27 mouse cellular contexts compared by ENCODE assay signal in the genomic region with DNA sequence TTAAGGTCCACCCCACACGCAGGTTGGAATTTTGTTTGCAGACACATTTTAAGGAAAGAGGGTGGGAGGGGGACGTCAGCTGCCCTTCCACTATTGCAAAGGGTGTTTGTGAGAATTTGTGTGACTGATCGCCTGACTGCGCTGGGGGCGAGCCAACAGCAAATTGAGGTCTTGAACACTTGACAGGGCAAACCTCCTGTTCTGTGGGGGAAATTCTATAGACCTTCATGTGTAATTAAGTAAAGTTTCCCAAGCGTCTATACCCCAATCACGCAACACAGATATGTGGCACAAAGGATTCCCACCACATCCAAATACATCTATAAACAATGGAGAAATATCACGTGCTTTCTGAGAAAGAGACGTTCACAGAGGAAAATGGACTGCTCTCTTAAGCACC.
DNase-seq lines count a peak whose midpoint lies in the region; ATAC-seq lines count a peak whose summit lies in the region.
"Had no signal": no experiment of that assay in that cellular context is flagged by ENCODE, and none has a peak within 500 bp of the region (broad histone marks: within the 10 kb centered on the region; RNA-seq: fewer than 3 reads in every experiment).

No protein-coding gene starts in this region.

- no peaks in the 10 kb centered on the region for H3K27me3 ChIP-seq in forebrain, embryonic 14.5 days (replicated peaks; ENCODE audit: control insufficient read depth, insufficient read depth, low read length)
- H3K27me3 ChIP-seq in forebrain, embryonic 11.5 days (ENCODE audit: control insufficient read depth, insufficient read depth, low read length), result peaks cover 9% of the 10 kb centered on the region
- peaks cover 3% of the 10 kb centered on the region for H3K27me3 ChIP-seq in midbrain, embryonic 11.5 days (ENCODE audit: control insufficient read depth, insufficient read depth, low read length)
- H3K27me3 ChIP-seq in midbrain, embryonic 13.5 days, result peaks cover 11% of the 10 kb centered on the region; the same call in 1 of the 2 replicates
- H3K27me3 ChIP-seq: CH12.LX; embryonic facial prominence, embryonic 13.5 days; embryonic facial prominence, embryonic 15.5 days; Patski had no signal

- H3K9me3 ChIP-seq in forebrain, embryonic 14.5 days (replicated peaks; ENCODE audit: control insufficient read depth, low read length), result no peaks in the 10 kb centered on the region
- no peaks in the 10 kb centered on the region for H3K9me3 ChIP-seq in forebrain, embryonic 11.5 days (ENCODE audit: control insufficient read depth, low read length)
- no peaks in the 10 kb centered on the region for H3K9me3 ChIP-seq in midbrain, embryonic 11.5 days (ENCODE audit: control insufficient read depth, low read length)
- no peaks in the 10 kb centered on the region for H3K9me3 ChIP-seq in midbrain, embryonic 13.5 days
- H3K9me3 ChIP-seq: embryonic facial prominence, embryonic 13.5 days; embryonic facial prominence, embryonic 15.5 days; forebrain, embryonic 13.5 days; G1E had no signal

- no peak overlapping the region for H3K4me2 ChIP-seq in forebrain, embryonic 14.5 days (ENCODE audit: low read length)
- H3K4me2 ChIP-seq in forebrain, embryonic 11.5 days (ENCODE audit: low read depth, low read length, severe bottlenecking), result no peak overlapping the region
- no peak overlapping the region for H3K4me2 ChIP-seq in midbrain, embryonic 11.5 days
- H3K4me2 ChIP-seq in midbrain, embryonic 13.5 days (replicated peaks), result no peak overlapping the region
- H3K4me2 ChIP-seq: embryonic facial prominence, embryonic 13.5 days; embryonic facial prominence, embryonic 15.5 days; forebrain, embryonic 13.5 days had no signal

- no peaks in the 10 kb centered on the region for H3K36me3 ChIP-seq in forebrain, embryonic 14.5 days (ENCODE audit: control insufficient read depth, insufficient read depth, low read length)
- H3K36me3 ChIP-seq in forebrain, embryonic 11.5 days (ENCODE audit: control insufficient read depth, insufficient read depth, low read length), result no peaks in the 10 kb centered on the region
- no peaks in the 10 kb centered on the region for H3K36me3 ChIP-seq in midbrain, embryonic 11.5 days (ENCODE audit: control insufficient read depth, insufficient read depth, low read length)
- H3K36me3 ChIP-seq in midbrain, embryonic 13.5 days, result no peaks in the 10 kb centered on the region
- H3K36me3 ChIP-seq: embryonic facial prominence, embryonic 13.5 days; embryonic facial prominence, embryonic 15.5 days; G1E had no signal

- H3K4me1 ChIP-seq in forebrain, embryonic 14.5 days (ENCODE audit: control insufficient read depth, insufficient read depth, low read length), result 0 out of 2 replicates have a peak, but pooled peaks cover 3% of the 10 kb centered on the region
- H3K4me1 ChIP-seq in forebrain, embryonic 11.5 days (replicated peaks; ENCODE audit: control insufficient read depth, insufficient read depth, low read length), result no peaks in the 10 kb centered on the region
- no peaks in the 10 kb centered on the region for H3K4me1 ChIP-seq in midbrain, embryonic 11.5 days (ENCODE audit: control insufficient read depth, insufficient read depth, low read length)
- H3K4me1 ChIP-seq in midbrain, embryonic 13.5 days (replicated peaks), result no peaks in the 10 kb centered on the region
- H3K4me1 ChIP-seq: embryonic facial prominence, embryonic 13.5 days; embryonic facial prominence, embryonic 15.5 days had no signal

- DNase-seq in forebrain, embryonic 14.5 days (ENCODE audit: low spot score), result peak; percentile 17
- DNase-seq in forebrain, embryonic 11.5 days (ENCODE audit: low spot score), result no peak
- DNase-seq in midbrain, embryonic 11.5 days (ENCODE audit: low spot score, missing footprints), result peak; percentile 71
- peak; percentile 92 for DNase-seq in retina, postnatal 1 day
- no peak for DNase-seq in thymus, postnatal 36 days
- DNase-seq: adrenal gland, adult 8-10 months; adrenal gland, postnatal 14 days; adrenal gland, postnatal 36 days; B cell, adult 2 months; cerebellum, adult 11 months; cerebellum, adult 18-20 months; cerebellum, adult 8-10 months; cerebellum, adult 9-11 months; cerebellum, postnatal 14 days; cerebellum, postnatal 36 days; embryo, embryonic 11 days had no signal

- no peak overlapping the region for H3K4me3 ChIP-seq in forebrain, embryonic 14.5 days (ENCODE audit: low read depth, low read length)
- no peak overlapping the region for H3K4me3 ChIP-seq in forebrain, embryonic 11.5 days (ENCODE audit: low read depth, low read length)
- H3K4me3 ChIP-seq in midbrain, embryonic 11.5 days (ENCODE audit: low read depth, low read length), result no peak overlapping the region
- no peak overlapping the region for H3K4me3 ChIP-seq in midbrain, embryonic 13.5 days (replicated peaks)
- H3K4me3 ChIP-seq: embryonic facial prominence, embryonic 13.5 days; embryonic facial prominence, embryonic 15.5 days; erythroblast, embryonic 14.5 days; forebrain, embryonic 13.5 days had no signal

- WGBS in forebrain, embryonic 14.5 days, result 81% methylated on average over 9 of the region's 9 CpGs
- 89% methylated on average over 9 of the region's 9 CpGs for WGBS in forebrain, embryonic 11.5 days
- 82% methylated on average over 9 of the region's 9 CpGs for WGBS in midbrain, embryonic 11.5 days
- 76% methylated on average over 9 of the region's 9 CpGs for WGBS in midbrain, embryonic 13.5 days

- ATAC-seq in forebrain, embryonic 14.5 days, result 0 out of 2 replicates have a peak, but pooled peaks have one; percentile 15
- no peak for ATAC-seq in forebrain, embryonic 11.5 days (replicated peaks; ENCODE audit: low FRiP score)
- ATAC-seq in midbrain, embryonic 11.5 days (ENCODE audit: low FRiP score), result no peak
- ATAC-seq in midbrain, embryonic 13.5 days, result no peak
- ATAC-seq: activated CD4-positive, CD25-positive, alpha-beta regulatory T cell, adult 4 months; CD4-positive, CD25-positive, alpha-beta regulatory T cell, adult 4 months; forebrain, postnatal 0 days; Patski had no signal

- H3K9ac ChIP-seq in forebrain, embryonic 14.5 days (ENCODE audit: low read length), result no peak overlapping the region
- H3K9ac ChIP-seq in forebrain, embryonic 11.5 days (ENCODE audit: low read length), result no peak overlapping the region
- H3K9ac ChIP-seq in midbrain, embryonic 11.5 days (ENCODE audit: low read length), result no peak overlapping the region
- H3K9ac ChIP-seq in midbrain, embryonic 13.5 days (replicated peaks), result no peak overlapping the region
- H3K9ac ChIP-seq: embryonic facial prominence, embryonic 13.5 days; embryonic facial prominence, embryonic 15.5 days; forebrain, embryonic 13.5 days; forebrain, postnatal 0 days had no signal

- H3K27ac ChIP-seq in forebrain, embryonic 14.5 days (ENCODE audit: low read depth, low read length), result no peak overlapping the region
- no peak overlapping the region for H3K27ac ChIP-seq in forebrain, embryonic 11.5 days (ENCODE audit: low read depth, low read length)
- no peak overlapping the region for H3K27ac ChIP-seq in midbrain, embryonic 11.5 days (ENCODE audit: low read depth, low read length)
- no peak overlapping the region for H3K27ac ChIP-seq in midbrain, embryonic 13.5 days
- H3K27ac ChIP-seq: embryonic facial prominence, embryonic 13.5 days; embryonic facial prominence, embryonic 15.5 days; forebrain, embryonic 13.5 days had no signal

Comparison
In these comparisons a context has a peak if more than half of its experiments do, and no peak if none do; other contexts are left out.
1. DNase-seq: peak in forebrain, embryonic 14.5 days (single experiment), midbrain, embryonic 11.5 days (single experiment) and retina, postnatal 1 day (single experiment); none in forebrain, embryonic 11.5 days (single experiment) and thymus, postnatal 36 days (0 of 2).